Mouse (Mus musculus) layer of hippocampus, postnatal 36 days (tissue): ENCODE results near the gene Fez2. TPM values are rescaled to one million over a fixed set of nuclear protein-coding genes. Genes with fewer than 3 reads are reported as not detected.

Experiments
- total RNA-seq, 2 experiments: library from RNA; stranded (reverse); gene quantifications; 2 replicates each; pipeline ENCODE4 v1.2.3; 2021

Gene Fez2
- total RNA-seq, 2 experiments from 2014 or later, result 30.0 to 30.3 TPM

Other genes starting within 250 kb of the Fez2 start
- 100 to 1,000 TPM; 137 to 139 TPM for gene Crim1, start 217.9 kb downstream of the Fez2 start, total RNA-seq
- gene Vit, start 89.9 kb upstream of the Fez2 start, total RNA-seq, result 1 to 10 TPM; 3.9 to 5.3 TPM